Mouse (Mus musculus) brown adipose tissue, adult 24 weeks (tissue): ENCODE data around the gene Slc22a4. TPM values are rescaled to one million over a fixed set of nuclear protein-coding genes. Genes with fewer than 3 reads are reported as not detected.
"Not testable (repeated sequence)": the region's sequence is repeated elsewhere in the genome, so short reads cannot be mapped to it uniquely, and the experiment has no call there.

ENCODE experiments used
- H3K27ac ChIP-seq: fragments of 200-500 bp; replicated peaks from 2 replicates; pipeline ENCODE4 v1.5.1; 2012; ENCODE audit warnings: low read depth, mild to moderate bottlenecking, low read length
- H3K4me1 ChIP-seq: fragments of 200-500 bp; 2 replicates; pipeline ENCODE4 v1.6.1; 2012; ENCODE audit warnings: low read length, mixed read lengths; ENCODE audit not compliant: control insufficient read depth, insufficient read depth, insufficient read length
- H3K4me3 ChIP-seq: fragments of 200-500 bp; 2 replicates; pipeline ENCODE4 v1.5.1; 2012; ENCODE audit warnings: low read depth, mild to moderate bottlenecking, low read length, moderate library complexity; ENCODE audit not compliant: insufficient read depth
- polyA plus RNA-seq: library from polyadenylated mRNA; stranded (reverse); fragments of >200 nt; gene quantifications from 2 replicates; pipeline ENCODE4 v1.2.4, GENCODE M21; 2012; ENCODE audit not compliant: missing spikeins, insufficient read depth, insufficient read length

The Slc22a4 gene
- polyA plus RNA-seq, 1 experiment, result 1.8 TPM

GRCm38 (mm10) chr11:54002761-54003717, 24.9 kb downstream of the Slc22a4 start:
- H3K4me3 ChIP-seq, H3K27ac ChIP-seq, H3K4me1 ChIP-seq: not testable (repeated sequence)

GRCm38 (mm10) chr11:54002147-54002760, 25.6 kb downstream of the Slc22a4 start:
- no peak overlapping the region for H3K4me3 ChIP-seq
- no peak overlapping the region for H3K27ac ChIP-seq
- peaks cover 3% of the 10 kb centered on the region for H3K4me1 ChIP-seq

- H3K27ac ChIP-seq, result no peak overlapping the region
- H3K4me3 ChIP-seq, result no peak overlapping the region
- no peaks in the 10 kb centered on the region for H3K4me1 ChIP-seq
Measured at GRCm38 (mm10) chr11:53997661-53998060, 30.2 kb downstream of the Slc22a4 start.

- no peak overlapping the region for H3K4me3 ChIP-seq
- H3K4me1 ChIP-seq, result no peaks in the 10 kb centered on the region
- H3K27ac ChIP-seq, result no peak overlapping the region
Measured at GRCm38 (mm10) chr11:53992264-53992663, 35.6 kb downstream of the Slc22a4 start.

GRCm38 (mm10) chr11:53989232-53989631, 38.7 kb downstream of the Slc22a4 start:
- no peak overlapping the region for H3K4me3 ChIP-seq
- no peak overlapping the region for H3K27ac ChIP-seq
- H3K4me1 ChIP-seq, result no peaks in the 10 kb centered on the region

GRCm38 (mm10) chr11:53988081-53988480, 39.8 kb downstream of the Slc22a4 start:
- Histone ChIP-seq H3K27ac (no peak overlapping the region), H3K4me3 (no peak overlapping the region), H3K4me1 (no peaks in the 10 kb centered on the region)

- no peak overlapping the region for H3K4me3 ChIP-seq
- no peaks in the 10 kb centered on the region for H3K4me1 ChIP-seq
- no peak overlapping the region for H3K27ac ChIP-seq
Measured at GRCm38 (mm10) chr11:53981396-53981795, 46.5 kb downstream of the Slc22a4 start.

GRCm38 (mm10) chr11:53979788-53980621, 47.9 kb downstream of the Slc22a4 start, which contains the start of gene Slc22a21:
TSS of gene Slc22a21 (minus strand) at chr11:53980332.
- Histone ChIP-seq H3K4me1 (no peaks in the 10 kb centered on the region), H3K27ac (no peak within 1 kb of the TSS)

GRCm38 (mm10) chr11:53979456-53979787, 48.5 kb downstream of the Slc22a4 start:
- peak overlapping the region; percentile 71 for H3K4me3 ChIP-seq
- not testable (repeated sequence) for H3K4me1 ChIP-seq, H3K27ac ChIP-seq

More at GRCm38 (mm10) chr11:53979788-53980621, 47.9 kb downstream of the Slc22a4 start, which contains the start of gene Slc22a21:
- peak within 1 kb of the TSS; percentile 71 for H3K4me3 ChIP-seq

GRCm38 (mm10) chr11:53977672-53978071, 50.2 kb downstream of the Slc22a4 start:
- no peaks in the 10 kb centered on the region for H3K4me1 ChIP-seq
- H3K27ac ChIP-seq, result no peak overlapping the region
- no peak overlapping the region for H3K4me3 ChIP-seq

GRCm38 (mm10) chr11:53975559-53975958, 52.3 kb downstream of the Slc22a4 start:
- Histone ChIP-seq H3K4me1 (no peaks in the 10 kb centered on the region), H3K4me3 (no peak overlapping the region), H3K27ac (no peak overlapping the region)

- no peak overlapping the region for H3K4me3 ChIP-seq
- H3K27ac ChIP-seq, result no peak overlapping the region
- no peaks in the 10 kb centered on the region for H3K4me1 ChIP-seq
Measured at GRCm38 (mm10) chr11:53958984-53959383, 68.9 kb downstream of the Slc22a4 start.

GRCm38 (mm10) chr11:53958176-53958575, 69.7 kb downstream of the Slc22a4 start:
- H3K27ac ChIP-seq, H3K4me1 ChIP-seq, H3K4me3 ChIP-seq: not testable (repeated sequence)

GRCm38 (mm10) chr11:53956636-53957035, 71.3 kb downstream of the Slc22a4 start:
- Histone ChIP-seq H3K27ac (no peak overlapping the region), H3K4me3 (no peak overlapping the region), H3K4me1 (no peaks in the 10 kb centered on the region)

- Histone ChIP-seq H3K27ac (no peak overlapping the region), H3K4me1 (no peaks in the 10 kb centered on the region), H3K4me3 (no peak overlapping the region)
Measured at GRCm38 (mm10) chr11:53954653-53955052, 73.2 kb downstream of the Slc22a4 start.
